Mouse (Mus musculus) heart, adult 8-10 months (tissue): ENCODE data around the gene Kazn. TPM values are rescaled to one million over a fixed set of nuclear protein-coding genes. Genes with fewer than 3 reads are reported as not detected.

Source experiments
- DNase-seq: peaks from one replicate; pipeline ENCODE4 v3.0.0; 2022; ENCODE audit warnings: low spot score
- total RNA-seq, 4 experiments: library from RNA; stranded (reverse); gene quantifications; 2 replicates each; pipeline ENCODE4 v1.2.4; 2022

The Kazn gene
- total RNA-seq, 4 experiments from 2014 or later = 2.9 to 4.0 (median 3.5) TPM

DNA sequence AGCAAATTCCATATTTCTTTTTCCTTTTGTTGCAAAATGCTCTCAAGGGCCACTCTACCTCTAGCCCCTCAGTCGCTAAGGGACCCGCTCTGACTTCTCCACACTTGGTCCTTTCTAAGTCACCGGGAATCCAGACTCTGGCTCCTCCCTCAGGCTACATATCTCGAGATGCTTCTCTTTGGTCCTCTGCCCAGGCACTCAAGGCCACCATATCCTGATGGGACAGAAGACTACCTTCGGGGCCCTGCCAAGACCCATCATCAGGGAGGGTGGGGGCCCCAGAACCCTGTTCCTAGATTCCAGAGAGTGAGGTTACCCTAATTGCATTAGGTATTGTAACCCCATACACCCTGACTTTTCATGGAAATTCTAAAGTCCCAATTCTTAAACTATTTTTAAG lies 73.8 kb downstream of the Kazn start:
- DNase-seq = no peak

DNA sequence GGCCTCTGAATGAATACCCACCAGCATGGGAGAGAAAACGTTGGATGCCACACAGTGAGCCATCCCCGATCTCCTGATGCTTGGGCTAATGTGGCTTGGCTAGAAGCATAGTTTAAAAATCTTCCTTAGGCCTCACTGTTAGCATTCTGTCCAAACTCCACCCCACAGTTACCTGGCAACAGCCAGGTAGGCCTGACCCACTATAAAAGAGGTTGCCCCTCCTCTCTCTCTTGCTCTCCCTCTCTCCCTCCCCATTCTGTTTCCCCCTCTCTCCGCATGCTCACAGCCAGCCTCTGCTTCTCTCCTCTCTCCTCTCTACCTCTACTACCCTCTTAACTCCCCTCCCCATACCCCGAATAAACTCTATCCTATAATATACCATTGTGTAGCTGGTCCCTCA lies 74.8 kb downstream of the Kazn start:
- no peak for DNase-seq

DNA sequence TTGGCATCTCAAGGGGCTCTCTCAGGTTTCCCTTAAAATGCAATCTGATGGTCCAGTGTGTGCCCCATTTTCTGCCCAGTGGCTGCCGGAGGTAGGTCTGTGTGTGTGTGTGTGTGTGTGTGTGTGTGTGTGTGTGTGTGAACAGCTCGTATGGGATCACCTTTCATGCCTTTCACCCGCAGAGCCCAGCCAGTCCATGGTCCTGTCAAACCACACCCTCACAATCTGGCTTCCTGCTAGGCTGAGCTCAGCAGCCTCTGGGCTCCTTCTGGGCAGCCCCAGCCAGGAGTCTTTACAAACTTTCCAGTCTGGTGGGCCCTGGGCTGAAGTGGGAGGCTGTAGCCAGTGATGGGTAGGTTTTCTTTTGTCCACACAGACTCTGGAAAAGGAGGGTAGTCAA lies 75.3 kb downstream of the Kazn start:
- DNase-seq = no peak

DNA sequence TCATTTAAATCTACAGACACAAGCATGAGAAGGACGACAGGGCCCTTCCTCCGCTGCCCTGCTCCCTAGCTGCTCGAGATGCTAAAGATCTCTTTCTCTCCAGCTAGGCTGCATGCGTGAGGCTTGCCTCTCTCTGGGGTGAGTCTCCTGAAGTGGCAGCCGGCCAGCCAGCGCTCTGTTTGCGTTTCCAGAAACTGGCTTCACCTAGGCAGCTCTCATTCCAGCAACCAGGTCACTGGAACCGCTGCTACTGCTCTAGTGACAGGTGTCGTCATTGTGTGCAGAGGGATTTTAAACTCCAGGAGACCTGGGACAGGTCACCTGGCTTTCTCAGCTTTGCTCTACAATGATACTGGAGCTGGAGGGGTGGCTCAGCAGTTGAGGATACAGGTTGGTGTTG lies 76.5 kb downstream of the Kazn start:
- no peak for DNase-seq

DNA sequence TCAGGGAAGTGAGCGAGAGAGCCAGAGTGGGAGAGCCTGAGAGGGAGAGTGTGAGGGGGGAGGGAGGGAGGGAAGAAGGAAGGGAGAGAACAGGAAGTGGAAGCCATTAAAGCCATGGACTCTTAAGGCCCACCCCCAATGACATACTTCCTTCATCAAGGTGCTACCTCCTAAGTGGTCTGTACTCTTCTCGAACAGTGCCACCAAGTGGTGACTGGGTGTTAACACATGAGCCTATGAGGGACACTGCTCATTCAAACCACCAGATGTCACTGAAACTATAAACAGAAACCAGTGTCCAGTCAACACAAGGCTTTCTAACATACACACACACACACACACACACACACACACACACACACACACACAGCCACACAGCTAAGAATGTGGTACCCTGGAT lies 77.1 kb downstream of the Kazn start:
- DNase-seq = no peak

DNA sequence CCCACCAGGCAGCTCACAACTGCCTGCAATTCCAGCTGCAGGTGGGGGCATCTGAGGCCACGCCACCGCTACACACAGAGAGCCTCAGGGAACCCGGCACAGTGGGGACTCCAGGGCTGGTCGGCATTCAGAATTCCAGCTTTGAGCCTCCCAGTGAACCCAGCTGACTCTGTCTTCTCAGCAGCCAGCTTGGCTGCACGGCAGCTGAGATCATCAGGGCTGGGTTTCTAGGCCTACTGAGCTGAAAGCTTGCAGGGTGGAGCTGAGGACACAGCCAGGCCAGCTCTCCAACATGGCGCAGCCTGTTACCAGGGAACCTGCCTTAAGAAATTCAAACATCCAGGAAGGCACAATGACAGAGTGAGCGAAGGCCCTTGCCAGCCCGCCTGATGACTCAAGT lies 79.2 kb downstream of the Kazn start:
- DNase-seq = peak; percentile 56

DNA sequence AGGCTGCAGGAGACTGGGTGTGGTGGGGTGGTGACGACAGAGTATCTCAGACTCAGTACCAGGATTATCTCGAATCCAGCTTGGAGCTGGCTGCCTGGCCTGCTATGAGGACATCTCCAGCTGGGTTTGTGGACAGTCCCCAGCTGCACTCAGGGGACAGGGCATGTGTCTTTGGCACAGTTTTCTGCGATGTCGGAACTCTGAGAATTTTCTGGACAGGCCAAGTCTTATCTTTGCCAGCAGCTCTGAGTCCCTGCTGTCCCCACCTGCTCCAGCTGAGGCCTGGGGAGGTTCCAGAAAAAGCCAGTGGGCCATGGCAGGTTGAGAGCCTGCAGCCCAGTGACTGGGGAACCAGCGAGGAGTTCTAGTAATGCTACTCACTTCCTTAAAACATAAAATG lies 82.7 kb downstream of the Kazn start:
- DNase-seq = peak; percentile 35

DNA sequence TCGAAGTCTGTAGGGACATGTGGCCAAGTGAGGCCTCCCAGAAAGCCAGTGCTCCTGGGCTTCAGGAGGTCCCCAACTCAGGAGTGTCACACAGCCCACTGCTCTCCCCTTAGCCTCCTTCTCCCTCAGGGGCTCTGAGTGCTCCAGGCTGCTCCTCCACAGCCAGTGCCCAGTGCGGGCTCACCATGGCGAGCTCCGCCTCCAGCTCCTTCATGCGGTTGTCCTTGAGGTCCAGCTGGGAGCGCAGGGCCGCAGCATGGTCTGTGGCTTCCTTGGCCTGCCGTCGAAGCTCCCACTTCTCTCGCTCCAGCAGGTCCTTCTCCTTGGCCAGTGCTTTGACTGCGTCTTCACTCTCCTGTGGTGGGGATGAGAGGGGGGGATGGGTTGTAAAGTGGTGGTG lies 85.0 kb downstream of the Kazn start:
- no peak for DNase-seq

DNA sequence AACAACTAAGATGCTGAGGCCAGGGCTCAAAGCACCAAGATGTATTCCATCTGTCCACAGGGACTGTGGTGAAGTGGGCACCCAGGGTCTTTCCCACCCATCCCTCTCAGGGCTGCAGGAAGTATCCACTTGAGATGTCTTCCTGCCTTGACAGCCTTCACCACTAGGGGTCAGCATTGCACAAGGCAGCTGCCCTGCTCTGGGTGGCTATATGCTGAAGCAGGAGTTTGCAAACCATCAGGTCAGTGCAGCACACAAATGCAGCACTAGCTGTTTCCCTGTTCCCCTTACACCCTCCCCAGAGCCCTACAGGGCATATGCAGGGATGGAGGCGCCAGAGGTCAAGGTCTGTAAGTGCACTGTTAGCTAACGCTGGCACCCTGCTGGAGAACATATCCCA lies 85.7 kb downstream of the Kazn start:
- DNase-seq = peak; percentile 88

DNA sequence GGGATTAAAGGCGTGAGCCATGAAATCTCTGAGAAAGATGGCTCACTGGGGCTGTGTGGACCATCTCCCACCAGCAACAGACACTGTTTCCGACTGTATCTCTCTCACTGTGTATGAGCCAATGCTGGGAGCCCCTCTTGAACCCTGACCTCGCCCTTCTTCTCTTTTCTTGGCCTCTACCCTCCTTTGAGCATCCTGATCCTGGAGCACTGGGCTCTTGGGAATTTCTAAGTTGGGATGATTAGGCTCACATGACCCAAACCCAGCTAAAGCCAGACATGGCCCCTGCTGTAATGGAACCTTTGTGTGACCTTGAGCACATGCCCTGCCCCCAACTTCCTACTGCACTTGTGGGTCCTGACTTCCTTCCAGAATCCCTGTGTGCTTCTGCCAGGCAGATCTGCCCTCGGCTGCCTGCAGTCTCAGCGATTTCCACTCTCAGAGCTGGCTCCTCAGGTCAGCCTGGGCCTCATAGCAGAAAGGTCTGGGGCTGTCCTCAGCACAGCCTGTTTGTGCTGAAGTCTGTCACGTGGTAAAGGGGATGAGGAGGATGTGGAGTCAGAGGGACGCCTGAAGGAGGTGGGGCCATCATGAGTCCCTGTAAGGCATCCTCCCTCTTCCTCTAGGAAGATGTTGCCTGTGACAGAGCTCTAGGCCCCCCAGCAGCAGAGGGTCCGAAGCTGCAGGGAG lies 86.3 kb downstream of the Kazn start:
- no peak for DNase-seq

DNA sequence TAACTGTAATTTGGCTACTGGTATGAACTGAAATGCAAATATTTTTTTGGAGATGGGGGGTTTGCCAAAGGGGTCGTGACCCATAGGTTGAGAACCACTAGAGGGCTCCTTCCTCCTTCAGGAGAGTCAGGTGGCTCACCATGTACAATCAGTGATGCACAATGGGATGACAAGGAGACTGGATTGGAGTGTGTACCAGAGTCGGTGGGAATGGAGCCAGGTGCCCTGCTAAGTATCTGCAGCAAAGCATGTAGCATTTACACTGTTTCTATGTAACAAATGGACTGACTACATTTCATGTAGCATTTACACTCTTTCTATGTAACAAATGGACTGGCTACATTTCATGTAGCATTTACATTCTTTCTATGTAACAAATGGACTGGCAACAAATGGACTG lies 89.1 kb downstream of the Kazn start:
- no peak for DNase-seq

DNA sequence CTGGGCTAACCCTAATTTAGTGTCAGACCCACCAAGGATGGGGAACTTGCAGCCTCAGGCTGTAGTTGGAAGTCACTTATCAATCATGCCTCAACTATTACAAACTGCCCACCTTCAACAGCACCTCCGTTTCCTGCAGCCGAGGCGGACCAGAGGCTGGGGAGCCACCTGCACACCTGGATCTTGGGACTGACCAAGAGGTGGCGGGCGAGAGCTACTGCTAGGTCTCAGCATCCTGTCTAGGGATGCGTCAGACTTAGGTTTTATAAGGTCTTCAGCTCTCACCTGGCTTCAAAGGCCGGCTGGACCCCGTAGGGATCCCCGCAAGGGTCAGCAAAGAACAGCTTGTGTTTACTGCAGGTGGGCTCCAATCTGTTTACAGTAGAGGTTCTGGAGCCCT lies 90.0 kb downstream of the Kazn start:
- no peak for DNase-seq

DNA sequence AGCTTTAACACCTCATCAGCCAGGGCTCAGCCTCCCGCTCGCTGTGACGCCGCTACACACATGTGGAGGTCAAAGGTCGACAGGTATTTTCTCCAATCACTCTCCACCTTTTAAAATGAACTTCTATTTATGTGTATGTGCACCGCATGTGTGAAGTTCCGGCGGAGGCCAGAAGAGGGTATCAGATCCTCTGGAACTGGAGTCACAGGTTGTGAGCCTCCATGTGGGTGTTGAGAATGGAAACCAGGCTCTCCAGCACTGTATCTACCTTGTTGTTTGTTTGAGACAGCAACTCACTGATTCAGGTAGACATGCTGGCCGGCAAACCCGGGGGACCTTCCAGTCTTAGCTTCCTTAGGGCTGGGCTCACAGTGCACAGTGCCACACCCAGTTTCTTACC lies 91.5 kb downstream of the Kazn start:
- DNase-seq = no peak

DNA sequence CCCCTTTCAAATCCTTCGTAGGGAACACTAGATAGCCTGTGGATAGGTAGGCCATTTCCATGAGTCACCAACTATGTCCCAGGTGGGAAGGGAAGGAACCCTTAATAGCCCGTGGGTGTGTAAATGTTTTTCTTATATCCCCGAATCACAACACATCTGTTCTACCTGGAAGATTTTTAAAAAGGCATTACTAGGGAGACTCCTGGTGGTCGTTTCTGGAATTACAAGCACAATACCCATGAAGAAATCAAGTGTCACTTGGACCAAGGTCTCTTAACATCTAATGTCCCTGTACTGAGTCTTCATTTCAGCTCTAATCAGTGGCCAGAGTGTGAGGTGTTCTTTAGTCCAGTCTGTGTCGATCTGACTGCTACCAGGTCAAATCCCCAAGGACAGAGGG lies 95.1 kb downstream of the Kazn start:
- peak; percentile 60 for DNase-seq

DNA sequence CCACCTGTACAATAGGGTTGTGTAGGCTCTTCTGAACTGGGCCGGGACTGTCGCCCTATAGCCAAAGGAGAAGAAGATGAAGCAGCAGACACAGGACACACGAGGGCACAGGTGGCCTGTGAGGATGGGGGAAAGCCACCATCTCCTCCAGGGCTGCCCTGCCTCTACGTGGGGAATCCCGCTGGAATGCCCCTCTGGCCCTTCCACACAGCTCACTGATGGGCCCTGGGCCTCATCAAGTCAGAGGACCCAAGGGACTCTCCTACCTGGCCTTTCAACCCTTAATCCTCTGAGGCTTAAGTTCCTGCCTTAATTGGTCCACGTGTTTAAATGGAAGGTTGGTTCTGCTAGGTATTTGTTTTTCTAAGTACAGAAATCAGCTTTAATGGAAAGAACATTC lies 95.9 kb downstream of the Kazn start:
- no peak for DNase-seq

DNA sequence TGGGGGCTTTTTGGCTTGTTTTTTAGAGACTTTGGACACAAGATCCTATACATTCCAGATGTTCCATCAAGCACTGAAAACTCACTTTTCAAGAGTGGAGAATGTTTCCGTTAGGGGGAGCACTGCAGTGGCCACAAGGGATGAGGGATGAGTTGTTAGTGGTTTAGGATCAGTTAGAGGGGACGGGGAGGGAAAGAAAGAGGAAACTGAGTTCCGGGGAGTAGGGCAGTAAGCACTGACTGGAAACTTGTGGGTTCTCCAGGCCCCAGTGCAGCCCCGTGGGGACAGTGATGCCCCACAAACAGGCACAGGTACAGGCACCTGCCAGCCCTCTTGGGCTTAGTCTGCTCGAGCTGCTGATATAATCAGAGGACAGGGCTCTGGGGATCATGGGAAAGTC lies 99.5 kb downstream of the Kazn start:
- no peak for DNase-seq

DNA sequence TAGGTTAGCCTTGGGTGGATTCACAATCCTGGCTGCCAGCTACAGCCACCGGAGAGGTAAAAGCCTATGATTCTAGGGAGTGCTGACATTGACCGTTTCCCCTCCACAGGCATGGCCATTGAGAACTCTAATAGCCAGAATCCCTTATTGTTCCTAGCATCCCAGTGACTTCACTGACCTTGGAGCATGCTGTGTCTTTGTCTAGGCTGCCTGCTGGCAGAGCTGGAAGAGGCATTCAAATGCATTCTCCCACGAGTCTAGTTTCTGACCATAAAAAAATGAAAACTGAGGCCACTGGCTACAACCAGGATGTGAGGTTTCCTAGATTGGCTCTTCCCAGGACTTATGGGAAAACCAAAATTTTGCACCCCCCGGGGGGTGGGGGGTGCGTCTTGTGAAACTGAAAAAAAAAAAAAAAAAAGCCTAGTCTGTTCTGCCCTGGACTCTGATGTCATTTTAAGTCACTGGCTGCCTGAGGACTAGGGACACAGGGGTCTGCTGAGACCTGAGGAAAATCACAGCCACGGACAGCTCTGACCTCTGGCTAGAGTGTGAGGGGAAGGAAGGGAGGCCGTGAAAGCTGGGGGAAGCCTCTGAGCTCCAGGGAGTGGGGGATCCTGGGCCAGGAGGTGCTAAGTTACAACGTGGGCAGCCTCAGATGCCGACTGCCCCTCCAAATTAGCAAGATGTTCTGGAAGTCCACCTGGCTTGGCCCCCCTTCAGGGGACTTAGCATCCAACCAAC lies 100.7 kb downstream of the Kazn start:
- DNase-seq = no peak

DNA sequence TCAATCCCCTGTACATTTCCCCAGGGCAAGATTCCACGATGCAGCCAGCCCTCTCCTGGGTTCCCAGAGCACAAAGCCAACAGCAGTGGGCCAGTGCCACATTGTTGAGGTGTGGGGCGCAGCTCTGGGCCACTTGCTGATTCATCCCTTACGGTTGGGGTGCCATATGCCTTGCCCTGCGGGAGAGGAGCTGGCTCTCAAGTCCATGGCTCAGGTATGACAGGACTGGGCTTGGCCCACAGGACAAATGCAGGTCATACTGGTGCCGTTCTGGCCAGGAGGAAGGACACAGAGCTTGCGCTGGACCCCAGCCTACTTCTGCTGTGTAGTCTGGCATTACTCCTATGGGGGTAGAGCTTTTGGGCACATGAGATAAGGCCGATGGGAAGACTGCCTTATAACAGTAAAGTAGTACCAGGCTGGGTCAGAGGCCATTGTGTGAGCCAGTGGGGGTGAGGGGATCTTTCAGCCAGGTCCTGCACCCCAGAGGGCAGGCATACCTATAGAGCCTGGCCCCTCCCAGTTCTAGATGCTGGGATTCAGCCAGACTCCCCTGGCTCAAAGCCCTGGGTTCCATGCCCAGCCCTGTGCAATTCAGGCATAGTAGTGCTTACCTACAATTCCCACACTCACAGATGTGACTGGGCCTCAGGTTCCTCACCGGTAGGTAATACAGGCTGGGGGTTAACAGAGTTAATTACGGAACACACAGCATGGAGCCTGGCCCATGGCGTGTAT lies 102.3 kb downstream of the Kazn start:
- DNase-seq = peak; percentile 32

DNA sequence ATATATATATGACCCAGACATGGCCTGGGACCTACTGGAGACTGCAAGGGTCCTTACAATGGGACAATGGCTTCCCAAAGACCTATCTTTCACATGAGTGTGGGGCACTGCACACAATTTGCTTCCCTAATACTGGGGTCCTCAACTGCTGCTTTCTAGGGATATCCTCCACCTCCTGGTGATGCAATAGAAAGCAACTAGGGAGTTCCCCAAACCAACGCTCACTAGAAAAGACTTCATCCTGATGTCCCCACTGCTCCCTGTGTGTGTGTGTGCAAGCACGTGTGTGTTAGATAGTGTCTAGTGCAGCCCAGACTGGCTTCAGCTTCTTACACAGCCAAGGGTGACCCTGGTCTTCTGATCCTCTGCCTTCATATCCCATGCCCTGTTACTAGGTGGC lies 103.7 kb downstream of the Kazn start:
- no peak for DNase-seq

DNA sequence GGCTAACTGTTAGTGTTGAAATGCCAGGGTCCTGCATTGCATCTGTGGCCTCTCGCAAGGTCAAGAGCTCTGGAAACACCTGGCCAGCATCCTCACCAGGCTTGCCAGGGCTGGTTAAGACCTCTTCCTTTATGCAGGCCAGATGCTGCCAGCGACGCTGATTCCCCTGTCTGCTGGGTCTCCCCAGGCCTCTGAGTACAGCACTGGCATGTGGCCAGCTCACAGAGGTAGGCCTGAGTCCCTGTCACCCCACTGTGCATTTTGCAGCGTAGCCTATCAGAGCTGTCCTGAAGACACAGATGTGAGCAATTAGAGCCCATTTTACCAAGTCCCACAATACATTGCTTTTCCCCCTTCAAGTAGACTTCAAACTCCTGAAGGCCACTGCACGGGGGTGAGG lies 109.0 kb downstream of the Kazn start:
- no peak for DNase-seq

DNA sequence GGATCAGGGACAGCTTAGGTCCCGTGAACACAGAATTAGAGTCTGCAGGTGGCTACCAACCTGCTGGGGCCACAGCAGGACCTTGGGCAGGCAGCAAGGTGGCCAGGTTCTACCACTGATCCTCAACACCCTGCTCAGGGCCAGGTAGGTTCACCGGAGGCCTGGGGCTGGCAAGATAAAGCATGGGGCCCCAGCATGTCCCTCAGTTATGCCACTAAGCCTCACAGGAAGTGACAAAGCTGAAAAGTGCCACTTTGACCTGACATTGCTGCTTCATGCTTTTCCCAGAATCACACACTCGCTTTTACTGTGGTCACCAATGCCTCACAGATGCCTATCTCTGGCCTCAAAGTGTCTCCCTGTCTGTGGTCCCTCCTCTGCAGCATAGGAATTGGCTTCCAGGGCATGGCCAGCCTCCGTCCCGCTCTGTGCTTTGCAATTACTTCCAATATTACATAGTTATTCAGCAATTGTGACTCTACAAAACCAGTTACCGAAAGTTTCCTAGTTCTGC lies 111.9 kb downstream of the Kazn start:
- no peak for DNase-seq

DNA sequence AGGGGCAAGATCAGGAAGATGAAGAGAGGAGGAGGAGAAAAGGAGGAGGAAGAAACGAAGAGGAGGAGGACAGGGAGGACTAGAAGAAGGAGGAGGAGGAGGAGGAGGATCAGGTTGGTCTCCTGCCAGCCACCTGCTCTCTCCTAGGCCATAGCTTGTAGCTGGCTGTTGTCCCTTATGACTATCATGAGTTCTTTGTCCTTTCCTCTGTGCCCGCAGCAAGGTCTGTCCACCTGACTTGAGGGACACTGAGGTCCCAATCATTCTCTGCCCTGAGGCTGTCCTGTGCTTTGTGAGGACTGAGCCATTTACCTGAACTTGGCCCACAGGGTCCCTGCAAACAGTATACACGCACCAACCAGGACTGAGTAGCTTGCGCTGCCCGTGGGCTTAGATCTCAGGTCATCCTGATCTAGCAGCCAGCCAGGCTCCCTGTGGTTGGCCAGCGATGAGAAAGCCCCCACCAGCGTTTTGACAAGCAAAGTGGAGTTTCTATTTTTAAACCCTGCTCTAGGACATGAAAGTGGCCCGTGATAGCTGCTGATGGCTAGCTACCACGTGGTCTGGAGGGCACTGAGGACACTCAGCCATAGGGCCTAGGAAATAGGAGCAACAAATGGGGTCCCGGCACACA lies 112.4 kb downstream of the Kazn start:
- DNase-seq = peak; percentile 66
